Mouse (Mus musculus): ENCODE measurements around the gene Mamdc4.

DNA sequence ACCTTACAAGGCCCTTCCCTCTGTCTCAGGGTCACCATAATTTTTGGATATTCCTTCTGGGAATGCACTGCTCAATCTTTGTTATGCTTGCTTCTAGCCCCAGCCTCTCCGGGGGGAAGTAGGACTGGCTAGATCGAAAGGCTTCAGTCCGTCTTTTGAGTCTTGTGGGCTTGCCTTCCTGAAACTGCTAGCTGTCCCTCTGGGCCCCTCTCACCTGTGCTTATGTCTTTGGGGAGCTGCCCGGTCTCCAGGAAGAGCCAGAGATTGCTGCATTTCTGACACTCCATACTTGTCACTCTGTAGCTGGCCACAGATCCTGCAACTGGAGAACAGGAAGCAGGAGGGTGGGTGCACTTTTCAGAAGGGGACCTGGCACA is 46.2 kb upstream of the Mamdc4 start:
- TF ChIP-seq CTCF (IDR thresholded peaks at IDR 0.05; ENCODE audit: control insufficient read depth, insufficient read depth, low read length) (no peak), POLR2A (IDR thresholded peaks at IDR 0.05; ENCODE audit: borderline replicate concordance, control insufficient read depth, low read depth, low read length) (no peak)
